Mouse (Mus musculus): ENCODE results near the gene Xpnpep3.

Gene Xpnpep3

DNA sequence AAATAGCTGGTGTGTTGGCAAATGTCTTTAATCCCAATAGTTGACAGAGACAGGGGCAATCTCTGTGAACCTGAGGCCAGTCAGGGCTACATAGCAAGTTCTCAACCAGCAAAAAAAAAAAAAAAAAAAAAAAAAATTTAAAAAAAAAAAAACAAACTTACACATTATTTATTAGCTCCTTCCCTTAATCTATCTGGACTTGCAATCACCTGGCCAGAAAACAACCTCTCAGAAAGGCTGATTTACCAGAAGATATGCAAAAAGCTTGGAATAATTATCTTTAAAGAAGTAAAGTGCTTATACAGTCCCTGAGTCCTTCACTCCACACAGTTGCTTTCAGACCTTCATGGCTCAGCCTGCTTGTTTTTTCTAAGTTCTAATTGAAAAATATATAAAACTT, 1.7 kb upstream of the Xpnpep3 start:
- CTCF ChIA-PET, result interaction anchor here (0.5 to 0.7 kb wide), 4 partner anchors 343 to 1596 kb away, joined by 3 to 7 read pairs (median 5); no protein-coding TSS in a partner anchor

DNA sequence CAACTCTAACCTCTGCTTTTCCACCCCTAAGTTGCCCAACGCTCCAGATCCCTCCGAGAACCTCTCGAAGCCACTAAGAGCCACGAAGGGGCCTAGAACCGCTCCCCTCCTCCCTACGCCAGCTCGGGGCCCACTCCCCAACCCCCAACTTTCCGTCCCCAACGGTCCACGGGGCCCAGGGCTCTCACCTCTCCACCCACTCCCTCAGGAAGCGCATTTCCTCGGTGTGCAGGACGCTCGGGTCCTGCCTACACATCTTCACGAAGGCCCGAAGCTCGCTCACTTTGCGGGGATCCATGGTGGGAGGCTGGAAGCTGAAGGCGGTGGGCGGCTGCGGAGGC, 671 bp upstream of the Xpnpep3 start:
- CTCF ChIA-PET, result interaction anchor here (0.6 kb wide), 1 partner anchor 1305 kb away, joined by 4 read pairs; no protein-coding TSS in a partner anchor

- CTCF ChIA-PET, result no interaction called here
Observed at GRCm38 (mm10) chr15:81405008-81405407, 5.1 kb downstream of the Xpnpep3 start.

DNA sequence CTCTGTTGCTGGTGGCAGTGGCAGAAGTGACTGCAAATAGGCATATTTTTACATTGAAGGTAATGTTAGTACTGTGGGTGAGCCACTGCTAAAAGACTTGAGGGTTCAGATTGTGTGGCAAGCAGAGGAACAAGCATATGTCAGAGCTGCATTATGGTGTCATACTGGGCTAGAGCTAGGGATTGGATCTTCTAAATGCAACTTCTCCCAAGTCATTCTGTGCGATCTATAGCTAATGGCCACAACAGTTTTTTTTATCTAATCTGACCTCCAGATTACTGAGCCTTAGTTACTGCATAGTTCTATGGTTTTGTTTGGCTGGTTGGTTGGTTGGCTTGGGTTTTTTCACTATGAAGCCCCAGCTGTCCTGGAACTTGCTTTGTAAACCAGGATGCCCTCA, 8.3 kb downstream of the Xpnpep3 start, which contains the start of gene Dnajb7:
Gene Dnajb7, minus strand, starts transcription at position 101 of the 400 bp plus-strand sequence.
- CTCF ChIA-PET, result no interaction called here

DNA sequence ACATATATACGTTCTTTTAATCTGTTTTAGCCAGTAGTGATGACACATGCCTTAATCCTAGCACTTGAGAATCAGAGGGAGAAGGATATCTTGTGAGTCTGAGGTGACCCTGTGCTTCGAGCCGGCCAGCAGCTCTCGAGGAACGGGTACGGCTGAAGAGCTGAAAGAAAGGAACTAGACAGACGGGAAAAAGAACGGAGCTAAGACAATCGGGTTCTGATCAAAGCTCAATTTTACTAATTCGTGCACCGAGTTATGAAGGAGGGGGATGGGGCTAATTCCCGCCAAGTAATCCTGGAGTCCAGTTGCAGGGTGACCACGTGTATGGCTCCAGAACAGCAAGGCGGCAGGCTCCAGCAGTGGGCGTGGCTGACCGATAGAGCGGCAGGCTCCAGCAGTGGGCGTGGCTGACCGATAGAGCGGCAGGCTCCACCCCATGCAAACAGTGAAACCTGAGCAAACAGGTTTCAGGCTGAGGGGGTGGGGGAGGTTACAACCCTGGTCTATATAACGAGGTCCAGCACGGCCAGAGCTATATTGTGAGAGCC, 16.9 kb downstream of the Xpnpep3 start:
- CTCF ChIA-PET, result interaction anchor here (0.7 to 1.0 kb wide), 2 partner anchors 22 to 517 kb away, joined by 3 read pairs; no protein-coding TSS in a partner anchor

GRCm38 (mm10) chr15:81418065-81418464, 18.1 kb downstream of the Xpnpep3 start:
- CTCF ChIA-PET, result no interaction called here

DNA sequence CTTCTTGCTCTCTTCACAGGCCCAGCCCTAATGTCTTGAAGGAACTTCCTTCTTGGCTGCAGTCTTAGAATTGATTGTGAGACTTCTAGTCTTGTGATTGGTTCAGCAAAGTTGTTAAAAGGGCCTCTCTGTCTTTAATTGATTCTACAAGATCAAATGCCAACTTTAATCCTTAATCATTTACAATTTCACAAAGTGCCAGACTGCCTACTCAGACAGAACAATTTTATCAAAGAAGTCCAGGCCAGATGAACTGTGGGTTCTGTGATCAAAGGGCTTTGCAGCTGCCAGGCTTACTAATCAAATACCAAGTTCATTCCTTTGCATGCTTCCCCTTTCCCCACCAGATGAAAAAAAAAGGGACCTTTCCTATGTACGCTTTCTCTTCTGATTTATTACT, 21.5 kb downstream of the Xpnpep3 start:
- CTCF ChIA-PET, result interaction anchor here (0.6 kb wide), 1 partner anchor 21 kb away, joined by 6 read pairs; no protein-coding TSS in a partner anchor

GRCm38 (mm10) chr15:81422156-81422681, 22.3 kb downstream of the Xpnpep3 start:
- CTCF ChIA-PET, result interaction anchor here (0.6 kb wide), 1 partner anchor 22 kb away, joined by 6 read pairs; no protein-coding TSS in a partner anchor

DNA sequence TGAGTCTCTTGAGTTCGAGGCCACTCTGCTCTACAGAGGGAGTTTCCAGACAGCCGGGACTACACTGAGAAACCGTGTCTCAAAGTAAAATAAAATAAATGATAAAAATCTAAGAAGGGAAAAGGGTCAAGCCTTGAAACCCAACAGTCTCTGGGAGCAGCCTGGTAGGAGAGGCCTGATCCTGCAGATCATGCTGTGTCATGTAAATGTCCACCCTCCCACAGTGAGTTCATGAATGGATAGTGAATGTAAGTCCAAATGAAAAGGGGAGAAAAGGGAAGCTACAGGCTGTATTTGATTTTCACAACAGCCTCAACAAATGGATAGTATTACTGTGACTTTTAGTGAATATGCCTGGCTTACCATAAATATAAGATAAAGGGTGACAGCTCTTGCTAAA, 25.4 kb downstream of the Xpnpep3 start:
- CTCF ChIA-PET, result interaction anchor here (0.6 kb wide), 1 partner anchor 188 kb away, joined by 5 read pairs; no protein-coding TSS in a partner anchor

DNA sequence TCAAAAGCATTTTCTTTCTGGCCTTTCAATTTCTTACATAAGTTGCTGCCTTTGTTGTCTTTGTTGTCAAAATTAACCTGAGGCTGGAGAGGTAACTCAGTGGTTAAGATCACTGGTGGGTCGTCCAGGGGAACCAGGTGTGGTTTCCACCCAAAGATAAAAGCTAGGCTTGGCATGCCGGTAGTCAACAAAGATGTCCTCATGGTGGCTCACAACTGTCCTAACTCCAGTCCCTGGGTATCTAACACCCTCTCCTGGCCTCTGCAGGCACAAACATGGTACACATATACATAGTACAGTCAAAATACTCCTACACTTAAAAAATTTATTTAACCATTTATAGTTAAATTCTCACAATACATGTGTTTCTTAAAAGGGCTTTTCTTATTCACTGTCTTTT, 28.0 kb downstream of the Xpnpep3 start:
- CTCF ChIA-PET, result interaction anchor here (0.6 to 0.7 kb wide), 2 partner anchors 221 to 284 kb away, joined by 4 to 6 read pairs; no protein-coding TSS in a partner anchor

DNA sequence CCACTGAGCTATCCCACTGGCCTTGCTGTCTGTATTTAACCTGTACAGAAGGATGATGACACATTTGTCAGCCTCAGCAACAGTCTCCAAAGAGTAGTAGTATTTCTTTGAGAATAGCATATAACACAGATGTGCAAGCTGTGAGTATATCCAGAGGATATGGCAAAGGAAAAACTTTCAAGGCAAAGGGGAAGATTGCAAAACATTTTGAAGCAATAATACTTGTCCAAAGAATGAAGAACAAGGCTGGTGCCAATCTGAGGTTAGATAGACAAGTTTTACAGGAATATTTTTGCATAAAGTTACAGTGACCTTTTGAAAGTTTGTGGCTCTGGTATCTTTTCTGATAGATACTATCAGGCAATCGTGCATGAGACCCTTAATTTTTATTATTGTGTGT, 31.3 kb downstream of the Xpnpep3 start:
- CTCF ChIA-PET, result interaction anchor here (1.1 kb wide), 1 partner anchor 10 kb away, joined by 3 read pairs; no protein-coding TSS in a partner anchor

- CTCF ChIA-PET, result interaction anchor here (0.7 kb wide), 1 partner anchor 1052 kb away, joined by 3 read pairs; no protein-coding TSS in a partner anchor
Observed at GRCm38 (mm10) chr15:81438345-81438744, 38.4 kb downstream of the Xpnpep3 start.

DNA sequence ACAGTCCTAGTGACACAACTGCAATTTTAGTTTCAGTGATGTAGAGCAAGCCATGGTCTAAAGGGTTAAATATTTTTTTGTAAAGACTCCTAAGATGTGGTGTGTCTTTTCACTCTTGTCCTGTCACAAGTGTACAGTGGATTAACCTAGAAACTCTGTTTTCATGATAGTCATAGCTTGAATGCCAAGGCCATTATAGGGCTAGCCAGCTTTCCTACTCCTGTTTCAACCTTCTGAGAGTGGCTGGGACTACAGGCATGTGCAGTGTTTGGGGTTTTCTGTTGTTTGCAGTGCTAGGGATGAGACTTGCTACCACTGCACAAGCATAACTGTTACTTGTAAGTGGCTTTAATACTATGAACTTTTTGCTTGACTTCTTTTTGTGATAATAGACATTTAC, 39.3 kb downstream of the Xpnpep3 start:
- CTCF ChIA-PET, result no interaction called here

DNA sequence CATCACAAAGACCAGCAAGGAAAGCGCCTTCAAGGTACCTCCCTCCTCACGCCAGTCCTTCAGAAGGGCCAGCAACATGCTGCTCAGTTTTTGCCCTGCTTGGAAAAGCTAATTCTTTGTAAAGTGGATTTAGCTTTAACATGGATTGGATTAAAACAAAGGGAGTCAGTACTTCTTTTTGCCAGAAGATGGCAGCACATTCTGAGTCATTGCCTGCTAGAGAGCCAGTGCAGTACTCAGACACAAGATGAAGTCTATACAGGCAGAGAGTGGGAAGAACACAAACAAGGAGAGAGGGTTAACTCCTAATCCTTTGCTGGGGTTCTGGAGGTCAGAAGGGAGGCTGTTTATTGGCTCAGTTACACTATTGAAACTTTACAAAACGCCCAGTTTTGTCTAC, 48.5 kb downstream of the Xpnpep3 start:
- CTCF ChIA-PET, result interaction anchor here (1.3 kb wide), 1 partner anchor 18 kb away, joined by 12 read pairs; the partner anchor contains the start of gene Rbx1

- CTCF ChIA-PET, result no interaction called here
Observed at GRCm38 (mm10) chr15:81461523-81461922, 61.6 kb downstream of the Xpnpep3 start.

DNA sequence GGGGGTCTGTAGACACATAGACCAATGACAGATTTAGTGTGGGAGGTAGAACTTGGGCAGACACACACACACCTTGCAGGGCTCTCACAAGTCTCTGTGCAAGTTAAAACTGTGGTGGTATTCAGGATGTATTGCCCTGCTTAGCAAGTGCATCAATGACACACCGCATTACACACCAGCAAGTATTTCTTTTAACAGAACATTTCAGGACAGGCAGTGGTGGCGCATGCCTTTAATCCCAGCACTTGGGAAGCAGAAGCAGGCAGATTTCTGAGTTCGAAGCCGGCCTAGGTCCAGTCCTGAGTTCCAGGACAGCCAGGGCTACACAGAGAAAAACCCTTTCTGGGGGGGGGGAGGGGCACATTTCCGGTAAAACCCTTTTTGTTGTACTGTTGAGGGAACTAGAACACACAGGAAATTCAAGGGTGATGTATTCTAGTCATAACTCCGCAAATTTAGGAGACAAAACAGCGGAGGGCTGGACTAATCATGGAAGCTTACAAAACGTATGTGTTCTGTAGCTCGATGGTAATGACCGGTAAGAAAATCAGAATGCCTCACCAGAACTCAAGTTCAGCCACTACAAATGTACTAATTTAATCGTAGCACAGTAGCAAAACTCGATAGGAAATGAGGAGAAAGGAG, 65.2 kb downstream of the Xpnpep3 start:
- CTCF ChIA-PET, result interaction anchor here (0.7 kb wide), 1 partner anchor 33 kb away, joined by 6 read pairs; no protein-coding TSS in a partner anchor

DNA sequence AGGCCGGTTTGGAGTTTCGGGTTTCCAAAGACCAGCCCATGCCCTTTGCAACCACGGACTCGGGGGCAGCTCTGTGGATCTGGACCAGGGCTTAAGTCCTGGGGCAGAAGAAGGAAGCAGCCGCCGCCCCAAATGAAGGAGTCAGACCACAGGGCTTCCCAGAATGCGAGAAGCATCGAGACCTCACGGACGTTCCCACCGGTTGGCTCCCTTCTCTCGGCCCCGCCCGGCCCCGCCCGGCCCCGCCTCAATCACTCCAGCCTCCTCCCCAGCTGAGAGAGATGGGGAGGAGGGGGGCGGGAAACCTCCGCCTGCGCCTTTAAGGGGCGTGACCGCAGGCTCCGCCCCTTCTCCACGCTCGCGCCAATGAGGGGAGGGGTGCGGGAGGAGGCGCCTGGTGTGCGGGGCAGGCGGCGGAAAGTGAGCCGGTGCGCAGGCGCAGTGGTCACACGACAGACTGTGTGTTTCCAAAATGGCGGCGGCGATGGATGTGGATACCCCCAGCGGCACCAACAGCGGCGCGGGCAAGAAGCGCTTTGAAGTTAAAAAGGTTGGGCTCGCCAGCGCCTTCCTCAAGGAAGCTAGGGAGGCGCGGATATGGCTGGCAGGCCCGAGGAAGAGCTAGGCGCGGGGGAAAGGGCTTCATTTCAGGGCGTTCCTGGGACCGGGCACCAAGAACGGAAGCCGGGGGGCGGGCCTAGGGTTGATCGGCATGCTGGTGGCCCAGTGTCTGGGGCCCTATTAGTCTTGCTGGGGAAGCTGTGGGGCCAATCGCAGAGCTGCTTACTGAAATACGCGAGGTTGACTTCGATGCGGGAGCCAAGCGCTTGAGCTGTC, 66.2 kb downstream of the Xpnpep3 start, which contains the start of gene Rbx1:
Gene Rbx1, plus strand, starts transcription at position 396 of the 837 bp plus-strand sequence.
- CTCF ChIA-PET, result interaction anchor here (0.7 to 1.1 kb wide), 2 partner anchors 18 to 119 kb away, joined by 4 to 12 read pairs; partner anchors contain the start of gene Ep300

DNA sequence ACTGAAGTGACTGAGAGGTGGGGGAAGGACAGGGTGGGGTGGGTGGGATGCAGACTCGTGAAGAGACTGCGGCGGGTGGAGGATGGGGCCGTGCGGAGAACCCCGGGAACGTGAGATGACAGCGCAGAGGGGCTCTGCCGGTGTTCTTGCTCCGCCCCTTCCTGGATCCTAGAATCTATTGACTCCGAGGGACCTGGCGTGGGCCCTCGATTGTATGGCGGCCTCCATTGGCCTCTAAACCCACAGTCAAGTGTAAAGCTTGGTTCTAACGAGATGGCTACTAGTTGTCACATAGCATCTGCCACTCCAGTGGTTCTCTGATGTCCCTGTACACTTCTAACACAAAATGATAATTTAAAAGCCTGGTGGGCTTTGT, 66.8 kb downstream of the Xpnpep3 start:
- CTCF ChIA-PET, result interaction anchor here (0.7 to 1.1 kb wide), 2 partner anchors 18 to 118 kb away, joined by 4 to 12 read pairs; partner anchors contain the start of gene Ep300

- CTCF ChIA-PET, result no interaction called here
Observed at GRCm38 (mm10) chr15:81470735-81471134, 70.8 kb downstream of the Xpnpep3 start.

DNA sequence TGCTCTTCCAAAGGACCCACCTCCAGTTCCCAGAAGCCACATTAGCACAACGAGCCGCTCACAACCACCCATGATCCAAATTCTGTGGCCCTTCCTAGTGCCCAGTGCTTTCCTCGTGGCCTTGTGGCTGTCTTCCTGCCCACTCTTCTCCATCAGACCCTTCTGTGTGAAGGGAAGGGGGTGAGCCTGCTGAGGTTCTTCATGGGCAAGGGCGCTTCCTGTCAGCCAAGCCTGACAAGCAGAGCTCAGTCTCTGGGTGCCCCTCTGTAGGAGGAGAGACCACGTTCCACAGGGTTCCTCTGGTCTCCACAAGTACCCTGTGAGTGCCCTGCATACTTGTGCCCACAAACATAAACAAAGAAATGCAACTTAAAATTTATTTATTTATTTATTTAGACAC, 72.3 kb downstream of the Xpnpep3 start:
- CTCF ChIA-PET, result interaction anchor here (0.6 to 1.0 kb wide), 2 partner anchors 10 to 131 kb away, joined by 3 to 5 read pairs; no protein-coding TSS in a partner anchor

DNA sequence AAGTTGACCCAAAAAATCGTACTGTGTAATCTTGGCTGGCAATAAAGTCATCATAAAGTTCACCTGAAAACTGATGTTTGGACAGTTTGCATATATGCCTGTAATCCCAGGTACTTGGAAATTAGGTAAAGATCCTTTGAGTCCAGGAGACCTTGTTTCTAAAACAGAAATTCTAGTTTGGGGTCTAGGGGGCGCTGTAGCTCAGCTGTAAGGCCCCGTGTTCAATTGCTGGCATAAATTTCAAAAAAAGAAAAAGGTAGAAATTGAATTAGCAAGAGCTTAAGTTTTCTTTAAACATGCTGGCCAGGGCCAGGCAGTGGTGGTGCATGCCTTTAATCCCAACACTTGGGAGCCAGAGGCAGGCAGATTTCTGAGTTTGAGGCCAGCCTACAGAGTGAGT, 75.7 kb downstream of the Xpnpep3 start:
- CTCF ChIA-PET, result no interaction called here
